Mouse (Mus musculus) left cerebral cortex, postnatal 25 days (tissue): Measurements from ENCODE around the gene Crlf3. TPM values are rescaled to one million over a fixed set of nuclear protein-coding genes. Genes with fewer than 3 reads are reported as not detected.

Source experiments
- DNase-seq, 2 experiments: peaks; one replicate each; pipeline ENCODE4 v3.0.0; 2022; ENCODE audit warnings: low spot score in 2 of 2, mixed read lengths in 1 of 2
- intact Hi-C: fragments of 180-260 bp; cut with DNase I; formaldehyde crosslinking; loops from one replicate; pipeline ENCODE4 v1.15.1; 2025
- total RNA-seq, 2 experiments: library from RNA; stranded (reverse); gene quantifications; 2 replicates each; pipeline ENCODE4 v1.2.3; 2021

Crlf3 gene
- total RNA-seq, result 10 to 100 TPM; 12.2 to 13.4 TPM

DNA sequence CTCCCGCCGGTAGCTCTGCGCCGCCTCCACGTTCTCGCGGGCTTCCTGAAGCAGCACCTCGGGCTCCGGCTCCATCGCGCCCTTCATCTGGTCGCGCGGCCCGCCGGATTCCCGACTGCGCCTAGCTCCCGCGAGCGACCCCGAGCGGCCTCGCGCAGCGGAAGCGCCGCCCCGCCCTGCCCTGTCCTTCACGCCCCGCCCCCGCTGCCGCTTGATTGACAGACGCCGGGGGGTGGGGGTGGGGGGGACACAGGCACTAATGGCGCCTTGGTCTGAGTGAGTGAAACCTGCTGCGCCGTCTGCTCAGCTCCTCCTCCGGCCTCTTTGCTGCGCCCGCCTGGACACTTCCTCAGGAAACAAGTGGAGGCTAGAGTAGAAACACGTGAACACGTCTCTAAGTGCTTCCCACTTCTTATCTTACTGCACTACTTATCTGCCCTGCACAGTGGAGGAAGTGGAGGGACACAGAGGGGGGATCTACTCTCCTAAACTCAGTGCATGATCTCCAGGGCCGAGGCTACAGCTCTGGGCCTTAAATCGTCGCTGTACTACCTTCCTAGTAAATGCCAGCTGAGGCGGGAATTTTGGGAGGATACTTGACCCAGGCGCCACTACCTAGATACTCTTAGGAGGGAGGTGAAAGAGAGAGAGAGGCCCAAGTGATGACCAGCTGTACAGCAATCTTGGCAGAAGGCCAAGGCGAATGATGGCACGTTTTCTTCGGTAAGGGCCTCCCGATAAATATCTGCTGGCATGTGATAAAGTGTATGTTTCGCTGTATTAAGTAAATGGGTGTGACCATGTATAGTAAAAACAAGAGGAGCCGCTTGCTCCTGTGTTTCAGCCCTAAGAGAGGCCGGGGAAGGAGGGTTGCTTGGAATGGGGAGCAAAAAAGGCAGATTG, at the start of gene Crlf3:
Crlf3 (minus strand) TSS at position 166 of the 903 bp plus-strand sequence.
- DNase-seq, result peak; percentile 85 to 86
- intact Hi-C loops, result loop anchor here (5.0 kb wide), 1 partner anchor 39 kb away; no protein-coding TSS in a partner anchor

DNA sequence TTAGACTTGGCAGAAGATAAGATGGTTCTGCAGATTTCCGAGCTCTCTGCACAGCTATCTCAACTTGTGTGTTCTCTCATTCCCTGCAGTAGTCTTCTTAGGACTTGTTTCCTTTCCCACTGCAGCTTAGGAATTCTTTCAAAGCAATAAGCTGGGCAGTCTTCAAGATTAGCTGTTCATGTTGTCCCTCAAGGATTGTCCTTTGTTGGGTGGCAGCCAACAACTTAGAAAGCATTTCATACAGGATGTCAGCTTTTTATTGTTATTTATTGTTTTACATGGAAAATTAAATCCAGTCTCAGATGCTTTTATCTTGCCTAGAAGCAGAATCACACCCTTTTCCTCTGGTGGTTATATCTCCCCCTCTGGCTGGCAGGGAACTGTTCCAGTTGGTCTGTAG, 35.6 kb upstream of the Crlf3 start:
- DNase-seq, result no peak
- intact Hi-C loops, result no loop called here

DNA sequence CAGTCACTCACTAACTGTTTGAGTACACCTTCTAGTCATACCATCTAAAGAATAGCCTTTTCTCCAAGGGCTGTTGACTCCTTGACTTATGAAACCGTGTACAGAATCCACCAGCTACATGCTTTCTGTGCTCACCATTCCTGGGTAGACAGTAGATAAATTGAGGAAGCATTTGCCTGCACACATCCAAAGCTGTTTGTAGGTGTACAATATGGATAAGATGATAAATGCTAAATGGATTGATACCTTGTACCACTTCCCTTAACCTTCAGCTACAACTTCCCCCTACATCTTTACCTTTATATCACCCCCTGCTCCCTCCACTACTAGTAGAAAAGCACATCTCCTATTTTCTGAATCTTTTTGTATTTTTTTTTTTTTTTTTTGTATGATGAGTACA, 23.6 kb upstream of the Crlf3 start:
- intact Hi-C loops, result no loop called here
- no peak for DNase-seq

DNA sequence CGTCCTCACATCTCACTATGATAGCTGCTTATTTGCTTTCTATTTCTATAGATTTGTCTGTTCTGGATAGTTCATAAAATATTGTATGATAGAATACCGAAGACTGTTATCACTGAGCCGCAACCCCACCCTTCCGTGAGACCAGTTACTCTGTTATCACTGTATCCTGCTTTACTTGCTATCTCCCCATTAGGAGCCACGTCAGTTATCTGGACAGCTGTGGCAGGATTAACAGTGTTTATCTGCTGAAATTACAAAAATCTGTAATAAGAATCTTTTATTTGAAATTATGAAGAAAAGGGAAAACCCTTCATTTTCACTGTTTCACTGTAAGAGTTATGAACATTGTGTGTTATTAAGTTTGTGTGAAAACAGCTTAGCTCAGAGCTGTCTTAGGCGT, 20.5 kb upstream of the Crlf3 start:
- intact Hi-C loops, result no loop called here
- no peak for DNase-seq

DNA sequence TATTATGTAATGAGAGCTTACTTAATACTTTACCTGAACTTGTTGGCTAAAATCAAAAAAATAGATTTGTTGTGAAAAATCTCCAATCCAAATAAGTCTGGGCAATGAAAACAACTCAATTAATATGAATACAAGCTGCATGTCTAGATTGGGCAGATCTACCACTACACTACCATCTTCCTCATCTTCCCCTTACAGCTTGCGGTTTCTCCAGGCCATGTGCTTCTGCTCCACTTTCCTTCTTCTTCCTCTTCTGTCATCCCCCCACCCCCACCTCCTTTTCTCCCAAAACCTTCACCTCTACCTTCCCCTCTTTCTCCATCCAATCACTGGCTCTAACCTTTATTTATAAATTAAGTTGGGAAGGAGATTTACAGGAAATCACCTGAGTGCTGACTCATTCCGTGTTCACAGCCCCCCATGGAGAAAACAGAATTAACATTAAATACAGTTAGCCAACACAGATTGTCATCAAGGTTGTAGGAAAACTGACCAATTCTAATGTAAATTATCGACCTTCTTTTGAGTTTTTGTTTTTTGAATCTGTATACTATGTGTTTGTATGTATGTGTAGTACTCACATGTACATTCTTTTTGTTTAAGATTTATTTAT, 17.8 kb upstream of the Crlf3 start:
- intact Hi-C loops, result no loop called here
- no peak for DNase-seq

DNA sequence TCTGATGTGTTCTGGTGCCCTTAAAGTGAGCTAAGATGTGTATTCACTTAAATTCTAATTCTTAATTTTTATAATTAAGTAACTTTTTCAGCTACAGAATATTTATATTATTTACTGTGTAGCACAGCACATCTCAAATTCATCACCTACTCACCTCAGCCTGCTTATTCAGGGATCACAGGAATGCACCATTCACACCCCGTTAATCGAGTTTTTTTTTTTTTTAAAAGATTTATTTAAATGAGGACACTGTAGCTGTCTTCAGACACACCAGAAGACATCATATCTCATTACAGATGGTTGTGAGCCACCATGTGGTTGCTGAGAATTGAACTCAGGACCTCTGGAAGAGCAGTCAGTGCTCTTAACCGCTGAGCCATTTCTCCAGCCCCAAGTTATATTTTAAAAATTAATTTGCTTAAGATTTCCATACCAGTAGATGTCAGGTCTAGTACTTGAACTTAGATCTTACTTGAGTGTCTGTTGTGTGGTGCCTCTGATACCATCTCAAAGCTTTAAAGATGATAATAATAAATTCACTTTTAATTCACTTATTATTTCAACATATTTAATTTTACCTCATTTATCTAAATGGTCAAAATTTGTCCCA, 9.9 kb upstream of the Crlf3 start:
- intact Hi-C loops, result no loop called here
- no peak for DNase-seq

DNA sequence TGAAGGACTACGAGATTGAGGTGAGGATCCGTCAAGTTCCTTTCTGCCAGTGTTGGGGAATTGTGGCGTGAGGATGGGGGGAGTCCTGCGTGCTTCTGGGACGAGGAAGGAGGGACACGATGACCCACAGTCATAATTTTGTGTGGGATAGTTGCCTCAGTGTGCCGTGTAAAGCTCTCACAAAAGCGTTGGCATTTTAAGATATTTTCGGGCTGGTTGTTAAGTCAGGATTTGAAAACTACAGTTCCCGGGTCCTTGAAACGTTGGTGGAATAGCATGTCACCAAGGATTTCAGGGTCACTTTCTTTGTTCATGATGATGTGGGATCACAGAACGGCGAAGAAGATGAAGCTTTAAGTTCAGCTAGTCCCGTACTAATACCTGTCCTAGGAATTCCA, 9.0 kb upstream of the Crlf3 start:
- intact Hi-C loops, result loop anchor here (5.0 kb wide), 1 partner anchor 52 kb away; the partner anchor contains the start of gene Tefm
- no peak for DNase-seq

DNA sequence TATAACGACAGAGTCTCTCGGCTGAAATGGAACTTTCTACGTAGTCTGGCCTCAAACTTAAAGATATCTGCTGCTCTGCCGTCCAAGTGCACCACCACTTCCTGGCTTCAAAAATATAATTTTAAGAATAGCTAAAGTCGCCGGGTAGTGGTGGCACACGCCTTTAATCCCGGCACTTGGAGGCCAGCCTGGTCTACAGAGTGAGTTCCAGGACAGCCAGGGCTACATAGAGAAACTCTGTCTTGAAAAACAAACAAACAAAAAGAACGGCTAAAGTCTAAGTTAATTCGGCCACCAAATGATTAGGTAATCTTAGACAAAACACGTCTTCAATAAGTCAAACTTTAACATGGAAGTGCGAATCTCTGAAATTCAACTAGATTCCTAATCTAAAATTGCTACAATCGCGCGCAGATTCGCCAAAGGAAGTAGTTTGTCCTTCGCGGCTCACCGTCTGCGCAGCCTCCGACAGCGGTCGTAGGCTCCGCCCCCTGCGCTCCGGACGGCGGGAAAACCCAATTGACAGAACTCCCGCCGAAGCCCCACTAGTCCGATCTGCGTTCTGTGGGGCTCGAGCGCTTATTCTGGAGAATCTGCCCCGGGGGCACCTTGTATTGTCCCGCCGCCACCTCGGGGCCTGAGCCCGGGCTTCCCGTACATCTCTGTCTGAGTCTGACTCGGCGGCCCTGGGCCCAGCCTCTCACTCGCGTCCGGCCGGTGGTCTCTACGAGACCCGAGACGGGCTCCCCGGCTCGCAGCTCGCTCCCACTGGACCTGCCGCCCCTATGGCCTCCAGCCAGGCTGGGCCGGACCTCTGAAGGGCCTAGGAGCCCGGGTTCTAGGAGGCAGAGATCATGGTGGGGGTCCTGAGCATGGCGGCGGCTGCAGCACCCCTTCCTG, 8.4 kb upstream of the Crlf3 start, which contains the start of gene Atad5:
Atad5 (plus strand) TSS at position 484 of the 900 bp plus-strand sequence.
- intact Hi-C loops, result loop anchor here (5.0 kb wide), 1 partner anchor 53 kb away; the partner anchor contains the start of gene Tefm
- DNase-seq, result peak; percentile 86 to 88

DNA sequence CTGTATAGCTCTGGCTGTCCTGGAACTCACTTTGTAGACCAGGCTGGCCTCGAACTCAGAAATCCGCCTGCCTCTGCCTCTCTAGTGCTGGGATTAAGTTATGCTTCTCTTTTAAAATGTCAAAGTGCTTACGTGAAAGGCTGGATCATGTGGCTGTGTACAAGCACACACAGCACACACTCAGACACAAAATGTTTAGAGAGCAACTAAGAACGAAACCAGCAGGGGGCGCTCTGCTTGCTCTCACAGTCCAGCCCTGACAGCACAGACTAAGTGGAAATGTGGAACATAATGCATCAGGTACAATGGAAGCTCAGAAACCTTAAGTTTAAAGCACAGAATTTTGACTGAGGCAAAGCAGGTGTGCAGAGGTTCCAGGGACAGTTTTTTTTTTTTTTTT, 6.1 kb upstream of the Crlf3 start:
- peak; percentile 82 to 83 for DNase-seq
- intact Hi-C loops, result loop anchor here (5.0 kb wide), 1 partner anchor 55 kb away; the partner anchor contains the start of gene Tefm

DNA sequence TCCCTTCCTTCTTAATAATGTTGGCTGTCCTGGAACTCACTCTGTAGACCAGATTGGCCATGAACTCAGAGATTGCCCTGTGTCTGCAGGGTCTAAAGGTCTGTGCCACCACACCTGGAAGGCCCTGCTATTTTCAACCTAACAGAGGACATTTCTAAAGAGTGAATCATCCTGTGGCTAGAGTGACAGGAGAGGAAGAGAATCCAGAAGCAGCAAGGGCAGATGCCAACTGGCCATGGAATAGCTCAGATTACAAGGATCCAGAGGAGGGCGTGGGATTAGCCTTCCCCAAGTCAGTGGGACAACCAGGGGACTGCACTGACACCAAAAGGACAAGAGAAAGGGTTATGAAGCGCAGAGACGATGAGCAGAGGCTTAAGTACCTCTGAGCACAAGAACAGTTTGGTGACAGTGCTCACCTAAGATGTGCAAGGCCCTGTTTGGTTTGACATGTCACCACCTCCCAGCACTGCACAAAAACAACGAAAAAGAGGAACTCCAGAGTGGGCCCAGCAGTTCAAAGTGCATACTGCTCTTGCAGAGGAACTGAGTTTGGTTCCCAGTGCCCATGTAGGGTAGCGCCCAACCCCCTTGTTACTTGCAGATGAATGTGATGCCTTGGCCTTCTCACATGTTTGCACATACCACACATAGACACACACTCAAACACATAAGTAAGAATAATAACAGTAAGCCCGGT, 4.7 kb upstream of the Crlf3 start:
- intact Hi-C loops, result loop anchor here (5.0 kb wide), 1 partner anchor 57 kb away; the partner anchor contains the start of gene Tefm
- DNase-seq, result no peak

DNA sequence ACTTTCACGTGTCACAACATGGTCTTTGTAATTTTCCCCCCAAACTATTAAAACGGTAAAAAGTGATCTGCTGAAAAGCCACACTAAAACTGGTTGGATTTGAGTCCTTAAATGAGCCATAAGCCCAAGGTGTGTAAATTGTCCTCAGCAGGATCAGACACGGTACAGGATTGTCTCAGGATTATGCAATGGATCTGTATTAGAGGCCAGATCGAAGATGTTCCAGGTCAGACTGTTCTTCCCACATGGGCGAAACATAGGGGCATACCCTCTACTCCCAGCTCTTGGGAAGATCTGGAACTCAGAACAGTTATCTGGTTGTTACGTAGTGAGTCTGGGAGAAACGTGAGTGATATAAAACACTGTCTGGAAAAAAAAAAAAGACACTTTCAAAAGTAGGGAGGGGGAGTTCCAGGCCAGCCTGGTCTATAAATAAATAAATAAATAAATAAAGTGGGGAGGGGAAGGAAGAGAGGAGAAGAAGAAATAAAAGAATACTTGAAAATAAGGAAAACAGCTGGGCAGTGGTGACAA, 1.1 kb upstream of the Crlf3 start:
- intact Hi-C loops, result loop anchor here (5.0 kb wide), 1 partner anchor 40 kb away; no protein-coding TSS in a partner anchor
- no peak for DNase-seq

DNA sequence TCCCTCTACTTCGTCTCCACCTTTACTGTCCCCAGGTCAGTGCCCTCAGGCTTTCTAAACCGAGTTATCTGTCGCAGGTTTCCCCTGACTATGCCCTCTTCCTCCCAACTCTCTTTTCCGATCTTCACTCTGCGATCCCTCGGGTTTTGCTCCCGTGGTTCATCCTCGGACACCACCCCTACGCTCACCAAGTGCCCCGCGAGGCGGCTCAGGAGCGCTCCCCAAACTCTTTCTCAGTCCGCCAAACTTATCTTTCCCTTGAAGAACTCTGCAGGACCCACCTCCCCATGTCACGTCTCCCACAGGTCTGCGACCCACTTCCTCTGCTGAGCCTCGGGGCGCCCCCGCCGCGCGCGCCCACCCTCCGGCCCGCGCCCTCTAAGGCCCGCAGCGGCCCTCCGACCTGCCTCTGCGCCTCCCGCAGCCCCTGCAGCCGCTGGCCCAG, 388 bp downstream of the Crlf3 start:
- DNase-seq, result no peak
- intact Hi-C loops, result loop anchor here (5.0 kb wide), 1 partner anchor 38 kb away; no protein-coding TSS in a partner anchor

DNA sequence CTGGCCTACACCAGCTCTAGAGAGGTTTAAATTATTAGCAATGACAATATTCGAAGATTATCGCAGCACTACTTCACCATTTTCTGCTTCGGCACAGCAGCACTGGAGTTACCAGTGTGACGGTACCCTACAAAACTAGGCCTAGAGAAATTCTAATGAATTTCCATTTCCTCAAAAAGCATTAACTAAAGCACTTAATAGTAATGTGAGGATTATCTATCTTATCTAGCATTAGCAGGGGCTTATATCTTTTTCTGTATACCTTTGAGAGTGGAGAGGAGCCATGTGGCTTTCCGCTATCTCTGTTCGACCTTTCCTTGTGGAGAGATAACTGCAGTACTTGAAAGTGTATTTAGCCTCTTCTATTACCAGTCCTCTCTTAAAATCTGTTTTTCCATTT, 1.0 kb downstream of the Crlf3 start:
- intact Hi-C loops, result loop anchor here (5.0 kb wide), 1 partner anchor 37 kb away; no protein-coding TSS in a partner anchor

DNA sequence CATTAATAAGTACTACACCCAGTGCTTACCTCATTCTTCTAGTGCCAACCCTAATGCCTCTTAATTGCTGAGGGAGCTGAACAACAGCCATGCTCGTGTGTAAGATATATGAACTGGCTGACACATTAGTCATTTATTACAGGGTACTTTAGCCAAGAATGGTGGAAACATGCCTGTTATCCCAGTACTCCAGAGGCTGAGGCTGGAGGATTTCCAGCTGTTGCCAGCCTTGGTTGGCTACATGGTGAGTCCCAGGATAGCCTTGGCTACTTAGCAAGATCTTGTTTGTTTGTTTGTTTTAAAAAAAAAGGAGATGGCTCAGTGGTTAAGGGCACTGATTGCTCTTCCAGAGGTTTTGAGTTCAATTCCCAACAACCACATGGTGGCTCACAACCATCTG, 2.0 kb downstream of the Crlf3 start:
- no peak for DNase-seq
- intact Hi-C loops, result no loop called here

More for the DNA sequence above, 1.0 kb downstream of the Crlf3 start:
- DNase-seq, result no peak

DNA sequence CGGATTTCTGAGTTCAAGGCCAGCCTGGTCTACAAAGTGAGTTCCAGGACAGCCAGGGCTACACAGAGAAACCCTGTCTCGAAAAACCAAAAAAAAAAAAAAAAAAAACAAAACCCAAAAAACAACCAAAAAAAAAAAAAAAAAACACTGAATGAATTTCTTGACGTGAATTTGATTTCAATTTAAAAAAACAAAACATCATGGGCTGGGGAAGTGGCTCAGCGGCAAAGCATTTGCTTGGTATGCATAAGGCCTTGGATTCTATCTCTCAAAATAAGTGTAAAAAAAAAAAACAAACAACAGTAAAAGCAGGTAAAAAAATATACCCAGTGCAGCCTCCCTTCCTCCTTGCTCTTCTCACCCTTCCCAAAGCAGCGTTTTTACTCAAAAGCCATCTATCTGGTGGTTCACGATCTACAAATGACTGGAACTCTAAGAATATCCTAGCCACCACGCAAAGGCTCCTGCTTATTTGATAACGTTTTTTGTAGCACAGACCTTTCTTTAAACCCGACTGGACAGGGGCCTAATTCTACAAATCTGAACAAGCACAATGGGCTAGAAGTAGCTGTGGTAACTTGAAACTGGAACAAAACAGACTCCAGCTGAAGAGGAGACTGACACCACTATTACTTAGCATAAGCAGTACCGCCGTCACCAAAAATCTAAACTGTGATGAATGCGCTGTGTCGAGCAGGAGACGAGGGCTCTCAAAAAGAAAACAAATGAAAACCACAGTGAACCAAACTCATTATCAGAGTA, 2.8 kb downstream of the Crlf3 start:
- DNase-seq, result no peak
- intact Hi-C loops, result no loop called here

DNA sequence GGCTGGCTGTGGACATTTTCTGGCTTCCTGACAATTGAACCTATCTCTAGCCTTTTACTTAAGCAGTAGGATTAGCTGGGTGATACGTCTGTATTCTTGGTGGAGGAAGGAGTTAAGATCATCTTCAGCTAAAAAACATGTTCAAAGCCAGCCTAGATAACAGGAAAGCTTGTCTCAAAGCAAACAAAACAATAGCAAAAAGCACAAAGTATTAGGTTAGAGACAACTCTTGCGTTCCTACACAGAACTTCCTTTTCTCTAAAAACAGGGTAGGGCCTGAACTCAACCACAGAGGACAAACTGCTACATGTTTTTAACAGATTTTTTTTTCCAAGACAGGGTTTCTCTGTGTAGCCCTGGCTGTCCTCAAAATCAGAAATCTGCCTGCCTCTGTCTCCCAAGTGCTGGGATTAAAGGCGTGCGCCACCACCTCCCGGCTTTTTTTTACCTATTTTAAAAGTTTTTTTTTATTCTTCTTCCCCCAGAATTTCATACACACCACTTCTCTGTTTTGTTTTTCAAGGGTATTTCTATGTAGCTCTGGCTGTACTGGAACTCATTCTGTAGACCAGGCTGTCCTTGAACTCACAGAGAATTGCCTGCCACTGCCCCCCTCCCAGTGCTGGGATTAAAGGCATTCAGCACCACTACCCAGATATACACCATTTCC, 5.0 kb downstream of the Crlf3 start:
- intact Hi-C loops, result no loop called here
- DNase-seq, result no peak

DNA sequence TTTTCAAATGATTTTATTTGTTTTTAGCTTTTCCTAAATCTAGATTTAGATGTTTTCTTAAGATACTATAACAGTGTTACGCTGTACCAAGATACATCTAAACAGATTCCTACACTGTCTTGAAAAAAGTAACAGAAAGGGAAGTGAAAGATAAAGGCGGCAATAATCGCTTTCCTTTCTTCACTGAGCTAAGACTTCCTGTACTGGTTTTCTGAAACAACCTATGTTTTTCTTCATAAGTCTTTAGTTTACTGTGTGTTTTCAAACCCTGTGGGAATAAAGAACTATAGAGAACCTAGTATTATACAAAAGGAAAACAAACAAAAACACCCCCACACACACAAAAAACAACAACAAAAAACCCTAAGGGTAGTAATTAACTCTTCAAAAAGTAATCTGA, 8.4 kb downstream of the Crlf3 start:
- no peak for DNase-seq
- intact Hi-C loops, result no loop called here
